Mouse (Mus musculus) T-helper 2 cell (primary cell): Measurements from ENCODE around the gene Opcml.

ENCODE experiments used
- in situ Hi-C: fragments of 300-600 bp; cut with MboI, MseI; formaldehyde crosslinking; loops from one replicate; pipeline ENCODE4 v1.15.1; 2025; ENCODE audit warnings: high pct_unique_total_duplicates

The Opcml gene

GRCm38 (mm10) chr9:28738451-28738860 is 947.9 kb downstream of the Opcml start:
- in situ Hi-C loops: no loop called here

GRCm38 (mm10) chr9:28744771-28745170 is 954.2 kb downstream of the Opcml start:
- in situ Hi-C loops: no loop called here

GRCm38 (mm10) chr9:28748902-28749301 is 958.3 kb downstream of the Opcml start:
- in situ Hi-C loops: no loop called here

- in situ Hi-C loops: no loop called here
Observed at GRCm38 (mm10) chr9:28752908-28753307, 962.3 kb downstream of the Opcml start.

- in situ Hi-C loops: no loop called here
Observed at GRCm38 (mm10) chr9:28756841-28757451, 966.4 kb downstream of the Opcml start.

GRCm38 (mm10) chr9:28761460-28761859 is 970.9 kb downstream of the Opcml start:
- in situ Hi-C loops: no loop called here

GRCm38 (mm10) chr9:28764149-28764548 is 973.6 kb downstream of the Opcml start:
- in situ Hi-C loops: no loop called here

- in situ Hi-C loops: no loop called here
Observed at GRCm38 (mm10) chr9:28776517-28777503, 986.2 kb downstream of the Opcml start.

- in situ Hi-C loops: no loop called here
Observed at GRCm38 (mm10) chr9:28783834-28784233, 993.3 kb downstream of the Opcml start.

- in situ Hi-C loops: no loop called here
Observed at GRCm38 (mm10) chr9:28789439-28789838, 998.9 kb downstream of the Opcml start.

GRCm38 (mm10) chr9:28800100-28800499 is 1009.5 kb downstream of the Opcml start:
- in situ Hi-C loops: no loop called here

GRCm38 (mm10) chr9:28806666-28807065 is 1016.1 kb downstream of the Opcml start:
- in situ Hi-C loops: no loop called here

- in situ Hi-C loops: no loop called here
Observed at GRCm38 (mm10) chr9:28822060-28822459, 1031.5 kb downstream of the Opcml start.

GRCm38 (mm10) chr9:28822466-28822865 is 1031.9 kb downstream of the Opcml start:
- in situ Hi-C loops: no loop called here

GRCm38 (mm10) chr9:28825821-28826220 is 1035.2 kb downstream of the Opcml start:
- in situ Hi-C loops: no loop called here

- in situ Hi-C loops: no loop called here
Observed at GRCm38 (mm10) chr9:28845961-28846570, 1055.5 kb downstream of the Opcml start.

- in situ Hi-C loops: no loop called here
Observed at GRCm38 (mm10) chr9:28855826-28856225, 1065.3 kb downstream of the Opcml start.

- in situ Hi-C loops: no loop called here
Observed at GRCm38 (mm10) chr9:28861983-28862382, 1071.4 kb downstream of the Opcml start.

- in situ Hi-C loops: no loop called here
Observed at GRCm38 (mm10) chr9:28867256-28867655, 1076.7 kb downstream of the Opcml start.

- in situ Hi-C loops: no loop called here
Observed at GRCm38 (mm10) chr9:28870478-28870877, 1079.9 kb downstream of the Opcml start.

GRCm38 (mm10) chr9:28882566-28882965 is 1092.0 kb downstream of the Opcml start:
- in situ Hi-C loops: no loop called here

GRCm38 (mm10) chr9:28891611-28892010 is 1101.0 kb downstream of the Opcml start:
- in situ Hi-C loops: no loop called here
